Mouse (Mus musculus) testis, adult 2 months (tissue): ENCODE measurements around the gene Ston2.

ENCODE experiments used
- CTCF ChIP-seq: fragments of 200-500 bp; IDR thresholded peaks from 2 replicates; pipeline ENCODE4 v1.5.1; 2012; ENCODE audit warnings: low read depth, mild to moderate bottlenecking, inconsistent platforms, low read length, moderate library complexity; ENCODE audit not compliant: control insufficient read depth, insufficient read depth, insufficient replicate concordance
- POLR2A ChIP-seq: fragments of 200-500 bp; IDR thresholded peaks from 2 replicates; pipeline ENCODE4 v1.6.1; 2012; ENCODE audit warnings: low read depth, mild to moderate bottlenecking, inconsistent platforms, low read length, moderate library complexity; ENCODE audit not compliant: control insufficient read depth

GRCm38 (mm10) chr12:91709232-91709631 is 79.0 kb downstream of the Ston2 start:
- TF ChIP-seq CTCF (no peak), POLR2A (no peak)
